Mouse (Mus musculus): ENCODE measurements at regions not wholly inside any gene's neighbourhood (a gene's known extent, or its start where the extent isn't known, plus 50 kb on each side); places are given as distances from the start of the nearest gene placed in this dataset.

- no peak for DNase-seq (ENCODE audit: extremely low read depth, insufficient read length, low spot score)
Observed at GRCm38 (mm10) chr17:7633382-7634290, 193.5 kb downstream of the Fndc1 start.

- no peak for DNase-seq (ENCODE audit: extremely low read depth, insufficient read length, low spot score)
Observed at GRCm38 (mm10) chr17:7625746-7626145, 201.4 kb downstream of the Fndc1 start.

GRCm38 (mm10) chr17:7623392-7623791, 203.7 kb downstream of the Fndc1 start:
- DNase-seq (ENCODE audit: extremely low read depth, insufficient read length, low spot score) = no peak

- peak; percentile 68 for DNase-seq (ENCODE audit: extremely low read depth, insufficient read length, low spot score)
Observed at GRCm38 (mm10) chr17:7621262-7621661, 205.8 kb downstream of the Fndc1 start.

GRCm38 (mm10) chr17:7620166-7620565, 206.9 kb downstream of the Fndc1 start:
- no peak for DNase-seq (ENCODE audit: extremely low read depth, insufficient read length, low spot score)

- no peak for DNase-seq (ENCODE audit: extremely low read depth, insufficient read length, low spot score)
Observed at GRCm38 (mm10) chr17:7619641-7620040, 207.5 kb downstream of the Fndc1 start.

GRCm38 (mm10) chr17:7608046-7608445, 219.1 kb downstream of the Fndc1 start:
- peak; percentile 59 for DNase-seq (ENCODE audit: extremely low read depth, insufficient read length, low spot score)

- DNase-seq (ENCODE audit: extremely low read depth, insufficient read length, low spot score) = peak; percentile 73
Observed at GRCm38 (mm10) chr17:7607431-7607830, 219.7 kb downstream of the Fndc1 start.

- DNase-seq (ENCODE audit: extremely low read depth, insufficient read length, low spot score) = no peak
Observed at GRCm38 (mm10) chr17:7604813-7605504, 219.7 kb upstream of the Unc93a2 start.

- no peak for DNase-seq (ENCODE audit: extremely low read depth, insufficient read length, low spot score)
Observed at GRCm38 (mm10) chr17:7604096-7604495, 218.8 kb upstream of the Unc93a2 start.

GRCm38 (mm10) chr17:7600555-7600954, 215.3 kb upstream of the Unc93a2 start:
- DNase-seq (ENCODE audit: extremely low read depth, insufficient read length, low spot score) = peak; percentile 50

GRCm38 (mm10) chr17:7597481-7597880, 212.2 kb upstream of the Unc93a2 start:
- no peak for DNase-seq (ENCODE audit: extremely low read depth, insufficient read length, low spot score)

- DNase-seq (ENCODE audit: extremely low read depth, insufficient read length, low spot score) = no peak
Observed at GRCm38 (mm10) chr17:7594801-7595200, 209.5 kb upstream of the Unc93a2 start.

- no peak for DNase-seq (ENCODE audit: extremely low read depth, insufficient read length, low spot score)
Observed at GRCm38 (mm10) chr17:7592491-7592890, 207.2 kb upstream of the Unc93a2 start.

- peak; percentile 21 for DNase-seq (ENCODE audit: extremely low read depth, insufficient read length, low spot score)
Observed at GRCm38 (mm10) chr17:7582866-7583398, 197.7 kb upstream of the Unc93a2 start.

GRCm38 (mm10) chr17:7579031-7579430, 193.8 kb upstream of the Unc93a2 start:
- DNase-seq (ENCODE audit: extremely low read depth, insufficient read length, low spot score) = peak; percentile 46

GRCm38 (mm10) chr17:7578003-7578402, 192.7 kb upstream of the Unc93a2 start:
- no peak for DNase-seq (ENCODE audit: extremely low read depth, insufficient read length, low spot score)

- peak; percentile 67 for DNase-seq (ENCODE audit: extremely low read depth, insufficient read length, low spot score)
Observed at GRCm38 (mm10) chr17:7577227-7577626, 192.0 kb upstream of the Unc93a2 start.

GRCm38 (mm10) chr17:7571481-7571880, 186.2 kb upstream of the Unc93a2 start:
- no peak for DNase-seq (ENCODE audit: extremely low read depth, insufficient read length, low spot score)

GRCm38 (mm10) chr17:7568482-7568881, 183.2 kb upstream of the Unc93a2 start:
- DNase-seq (ENCODE audit: extremely low read depth, insufficient read length, low spot score) = no peak

GRCm38 (mm10) chr17:7565771-7566170, 180.5 kb upstream of the Unc93a2 start:
- no peak for DNase-seq (ENCODE audit: extremely low read depth, insufficient read length, low spot score)

Data from 3134 (cell line).